Mouse (Mus musculus): ENCODE results near the gene Abcc8. TPM values are rescaled to one million over a fixed set of nuclear protein-coding genes. Genes with fewer than 3 reads are reported as not detected.
"Not testable (repeated sequence)": the region's sequence is repeated elsewhere in the genome, so short reads cannot be mapped to it uniquely, and the experiment has no call there.

Abcc8 gene
- polyA plus RNA-seq, 1 experiment, result not detected

DNA sequence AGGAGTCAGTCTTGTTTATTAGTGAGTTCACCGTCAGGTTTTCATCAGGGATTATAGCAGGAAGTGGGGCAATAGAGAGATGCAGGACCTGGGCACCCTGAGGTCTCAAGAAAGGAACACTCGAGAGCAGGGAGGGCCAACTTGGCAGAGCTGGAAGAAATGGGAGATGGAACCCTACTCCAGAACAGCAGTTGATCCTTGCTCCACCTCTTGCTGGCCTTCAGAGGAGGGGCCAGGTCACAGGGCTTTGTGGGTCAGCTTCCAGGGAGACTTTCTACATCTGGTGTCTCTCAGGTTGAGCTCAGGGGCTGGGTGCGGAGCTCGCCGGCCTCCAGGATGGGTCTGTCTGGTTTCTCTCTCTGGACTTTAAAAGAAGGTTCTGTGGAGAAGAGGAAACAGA, 15.5 kb upstream of the Abcc8 start:
- Histone ChIP-seq H3ac (ENCODE audit: control insufficient read depth, insufficient read length, low read depth) (no peak overlapping the region), H3K4me3 (ENCODE audit: insufficient read depth, poor library complexity, severe bottlenecking) (no peak overlapping the region), H3K79me3 (ENCODE audit: low read depth) (no peaks in the 10 kb centered on the region), H3K36me3 (ENCODE audit: control insufficient read depth, insufficient read depth) (no peaks in the 10 kb centered on the region), H3K79me2 (ENCODE audit: control insufficient read depth, insufficient read depth) (no peaks in the 10 kb centered on the region), H3K27me3 (ENCODE audit: control insufficient read depth, insufficient read depth, insufficient read length) (peaks cover 70% of the 10 kb centered on the region)
- no peak for TF ChIP-seq USF1 (IDR thresholded peaks at IDR 0.05; ENCODE audit: low read depth)
- no peak for TF ChIP-seq CTCF (IDR thresholded peaks at IDR 0.05; ENCODE audit: control insufficient read depth, insufficient read depth, insufficient read length)
- TF ChIP-seq CEBPB (IDR thresholded peaks at IDR 0.05; ENCODE audit: low read depth), result no peak
- TF ChIP-seq FOSL1 (IDR thresholded peaks at IDR 0.05; ENCODE audit: insufficient read depth, low read length, poor library complexity, severe bottlenecking), result no peak
- TF ChIP-seq MYOD1 (IDR thresholded peaks at IDR 0.05; ENCODE audit: control insufficient read depth, insufficient read length, low read depth), result no peak
- TF ChIP-seq MAX (IDR thresholded peaks at IDR 0.05), result no peak
- no peak for TF ChIP-seq MYOG (IDR thresholded peaks at IDR 0.05; ENCODE audit: control insufficient read depth, extremely low read depth, insufficient read length)

DNA sequence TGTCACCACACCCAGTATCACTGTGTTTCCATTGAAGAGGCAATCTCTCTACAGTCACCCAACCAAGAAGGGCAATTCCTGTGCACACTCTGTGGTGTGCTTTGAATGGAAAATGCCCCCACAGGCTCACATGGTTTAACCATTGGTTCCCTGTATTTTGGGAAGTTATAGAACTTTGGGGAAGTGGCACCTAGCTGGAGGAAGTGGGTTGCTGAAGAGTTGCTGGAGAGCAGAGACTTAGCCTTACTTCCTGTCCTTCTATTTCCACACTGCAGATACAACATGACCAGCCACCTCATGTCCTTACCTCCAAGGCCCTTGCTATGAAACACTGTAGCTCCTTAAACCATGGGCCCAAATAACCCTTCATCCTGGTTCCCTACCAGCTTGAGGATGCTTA, 4.4 kb upstream of the Abcc8 start:
- no peak overlapping the region for H3K4me3 ChIP-seq (ENCODE audit: insufficient read depth, poor library complexity, severe bottlenecking)
- TF ChIP-seq MYOG (IDR thresholded peaks at IDR 0.05; ENCODE audit: control insufficient read depth, extremely low read depth, insufficient read length) (no peak), MYOD1 (IDR thresholded peaks at IDR 0.05; ENCODE audit: control insufficient read depth, insufficient read length, low read depth) (no peak), USF1 (IDR thresholded peaks at IDR 0.05; ENCODE audit: low read depth) (no peak), FOSL1 (IDR thresholded peaks at IDR 0.05; ENCODE audit: insufficient read depth, low read length, poor library complexity, severe bottlenecking) (no peak), CEBPB (IDR thresholded peaks at IDR 0.05; ENCODE audit: low read depth) (no peak), CTCF (IDR thresholded peaks at IDR 0.05; ENCODE audit: control insufficient read depth, insufficient read depth, insufficient read length) (no peak), MAX (IDR thresholded peaks at IDR 0.05) (no peak)
- no peaks in the 10 kb centered on the region for H3K79me3 ChIP-seq (ENCODE audit: low read depth)

DNA sequence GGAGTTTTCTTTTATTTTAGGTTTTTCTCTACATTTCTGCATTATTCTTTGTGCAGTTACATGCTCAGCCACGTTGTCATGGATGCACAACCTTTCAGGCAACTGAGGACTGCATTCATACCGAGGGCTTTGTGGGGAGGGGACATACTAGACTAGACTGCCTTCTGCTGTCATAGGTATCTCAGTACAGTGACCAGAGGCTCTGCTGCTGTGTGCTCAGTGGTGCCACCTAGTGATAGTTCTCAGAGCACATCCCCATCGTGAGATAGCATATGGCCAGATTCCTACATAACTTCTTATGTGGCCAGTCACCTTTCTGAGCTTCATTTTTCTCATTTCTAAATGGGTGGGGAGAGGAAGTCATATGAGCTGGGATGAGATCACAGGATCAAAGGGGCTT, 1.8 kb upstream of the Abcc8 start:
- Histone ChIP-seq H3K27me3 (ENCODE audit: control insufficient read depth, insufficient read depth, insufficient read length) (peaks cover 65% of the 10 kb centered on the region), H3K79me2 (ENCODE audit: control insufficient read depth, insufficient read depth) (no peaks in the 10 kb centered on the region), H3ac (ENCODE audit: control insufficient read depth, insufficient read length, low read depth) (no peak overlapping the region), H3K36me3 (ENCODE audit: control insufficient read depth, insufficient read depth) (no peaks in the 10 kb centered on the region), H3K4me3 (ENCODE audit: insufficient read depth, poor library complexity, severe bottlenecking) (no peak overlapping the region), H3K79me3 (ENCODE audit: low read depth) (no peaks in the 10 kb centered on the region)
- peak; percentile 34 for TF ChIP-seq CTCF (IDR thresholded peaks at IDR 0.05; ENCODE audit: control insufficient read depth, insufficient read depth, insufficient read length)
- no peak for TF ChIP-seq MYOG (IDR thresholded peaks at IDR 0.05; ENCODE audit: control insufficient read depth, extremely low read depth, insufficient read length)

More for the DNA sequence above, 4.4 kb upstream of the Abcc8 start:
- peaks cover 58% of the 10 kb centered on the region for H3K27me3 ChIP-seq (ENCODE audit: control insufficient read depth, insufficient read depth, insufficient read length)
- H3ac ChIP-seq (ENCODE audit: control insufficient read depth, insufficient read length, low read depth), result no peak overlapping the region
- no peaks in the 10 kb centered on the region for H3K36me3 ChIP-seq (ENCODE audit: control insufficient read depth, insufficient read depth)
- no peaks in the 10 kb centered on the region for H3K79me2 ChIP-seq (ENCODE audit: control insufficient read depth, insufficient read depth)

DNA sequence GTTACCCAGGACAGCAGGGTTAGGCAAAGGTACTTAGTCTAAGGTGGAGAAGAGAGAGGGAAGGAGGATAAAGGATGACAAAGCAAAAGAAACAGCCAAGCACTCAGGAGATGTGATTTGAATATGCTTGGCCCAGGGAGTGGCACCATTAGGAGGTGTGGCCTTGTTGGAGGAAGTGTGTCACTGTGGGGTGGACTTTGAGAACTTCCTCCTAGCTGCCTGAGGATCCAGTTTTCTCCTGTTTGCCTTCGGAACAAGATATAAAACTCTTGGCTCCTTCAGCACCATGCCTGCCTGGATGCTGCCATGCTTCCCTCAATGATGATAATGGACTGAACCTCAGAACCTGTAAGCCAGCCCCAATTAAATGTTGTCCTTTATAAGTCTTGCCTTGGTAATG, 10.9 kb downstream of the Abcc8 start:
- not testable (repeated sequence) for H3ac ChIP-seq (ENCODE audit: control insufficient read depth, insufficient read length, low read depth)

DNA sequence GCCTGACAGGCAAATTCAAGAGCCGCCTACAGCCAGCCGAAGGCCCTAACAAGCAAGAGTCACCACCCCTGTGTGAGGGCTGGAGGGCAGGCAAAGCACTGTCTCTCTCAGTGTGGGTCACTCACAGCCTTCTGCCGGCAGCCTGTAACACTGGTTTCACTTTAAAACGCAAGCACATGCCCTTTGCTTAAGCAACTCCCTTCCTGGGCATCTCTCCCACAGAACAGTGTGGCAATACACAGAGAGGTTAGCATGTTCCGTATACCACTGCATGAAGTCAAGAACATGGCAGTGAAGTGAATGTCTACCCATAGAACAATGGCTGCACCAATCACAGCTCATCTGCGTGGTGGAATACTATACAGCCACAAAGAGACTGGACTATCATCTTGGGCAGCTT, 11.4 kb downstream of the Abcc8 start:
- H3K79me2 ChIP-seq (ENCODE audit: control insufficient read depth, insufficient read depth), result no peaks in the 10 kb centered on the region
- no peak overlapping the region for H3K4me3 ChIP-seq (ENCODE audit: insufficient read depth, poor library complexity, severe bottlenecking)
- TF ChIP-seq FOSL1 (IDR thresholded peaks at IDR 0.05; ENCODE audit: insufficient read depth, low read length, poor library complexity, severe bottlenecking) (no peak), USF1 (IDR thresholded peaks at IDR 0.05; ENCODE audit: low read depth) (no peak), MAX (IDR thresholded peaks at IDR 0.05) (no peak), MYOD1 (IDR thresholded peaks at IDR 0.05; ENCODE audit: control insufficient read depth, insufficient read length, low read depth) (no peak), CTCF (IDR thresholded peaks at IDR 0.05; ENCODE audit: control insufficient read depth, insufficient read depth, insufficient read length) (no peak), MYOG (IDR thresholded peaks at IDR 0.05; ENCODE audit: control insufficient read depth, extremely low read depth, insufficient read length) (no peak), CEBPB (IDR thresholded peaks at IDR 0.05; ENCODE audit: low read depth) (no peak)
- no peak overlapping the region for H3ac ChIP-seq (ENCODE audit: control insufficient read depth, insufficient read length, low read depth)
- no peaks in the 10 kb centered on the region for H3K36me3 ChIP-seq (ENCODE audit: control insufficient read depth, insufficient read depth)
- no peaks in the 10 kb centered on the region for H3K79me3 ChIP-seq (ENCODE audit: low read depth)
- H3K27me3 ChIP-seq (ENCODE audit: control insufficient read depth, insufficient read depth, insufficient read length), result peaks cover 26% of the 10 kb centered on the region

More for the DNA sequence above, 10.9 kb downstream of the Abcc8 start:
- H3K79me3 ChIP-seq (ENCODE audit: low read depth); H3K4me3 ChIP-seq (ENCODE audit: insufficient read depth, poor library complexity, severe bottlenecking); H3K36me3 ChIP-seq (ENCODE audit: control insufficient read depth, insufficient read depth); H3K79me2 ChIP-seq (ENCODE audit: control insufficient read depth, insufficient read depth): not testable (repeated sequence)
- peaks cover 27% of the 10 kb centered on the region for H3K27me3 ChIP-seq (ENCODE audit: control insufficient read depth, insufficient read depth, insufficient read length)

DNA sequence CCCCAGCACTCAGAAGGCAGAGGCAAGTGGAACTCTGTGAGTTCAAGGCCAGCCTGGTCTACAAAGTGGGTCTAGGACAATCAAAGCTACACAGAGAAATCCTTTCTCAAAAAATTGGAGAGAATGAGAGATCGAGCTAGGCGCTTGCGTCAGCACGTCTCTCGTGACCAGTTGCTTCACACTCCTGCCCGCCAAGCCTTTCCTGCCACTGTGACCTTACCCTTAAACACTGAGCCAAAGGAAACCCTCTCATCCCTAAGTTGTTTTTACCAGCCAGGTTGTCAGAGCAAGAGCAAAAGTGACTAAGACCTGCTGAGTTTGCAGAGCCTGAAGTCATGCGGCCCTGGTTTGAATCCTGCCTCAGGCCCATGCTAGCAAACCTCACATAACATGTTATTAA, 11.9 kb downstream of the Abcc8 start:
- peaks cover 26% of the 10 kb centered on the region for H3K27me3 ChIP-seq (ENCODE audit: control insufficient read depth, insufficient read depth, insufficient read length)
- H3K79me3 ChIP-seq (ENCODE audit: low read depth), result no peaks in the 10 kb centered on the region
- H3K36me3 ChIP-seq (ENCODE audit: control insufficient read depth, insufficient read depth), result no peaks in the 10 kb centered on the region
- no peak overlapping the region for H3ac ChIP-seq (ENCODE audit: control insufficient read depth, insufficient read length, low read depth)
- no peak overlapping the region for H3K4me3 ChIP-seq (ENCODE audit: insufficient read depth, poor library complexity, severe bottlenecking)
- H3K79me2 ChIP-seq (ENCODE audit: control insufficient read depth, insufficient read depth), result no peaks in the 10 kb centered on the region
- TF ChIP-seq MAX (IDR thresholded peaks at IDR 0.05) (no peak), USF1 (IDR thresholded peaks at IDR 0.05; ENCODE audit: low read depth) (no peak), MYOG (IDR thresholded peaks at IDR 0.05; ENCODE audit: control insufficient read depth, extremely low read depth, insufficient read length) (no peak), MYOD1 (IDR thresholded peaks at IDR 0.05; ENCODE audit: control insufficient read depth, insufficient read length, low read depth) (no peak), FOSL1 (IDR thresholded peaks at IDR 0.05; ENCODE audit: insufficient read depth, low read length, poor library complexity, severe bottlenecking) (no peak), CTCF (IDR thresholded peaks at IDR 0.05; ENCODE audit: control insufficient read depth, insufficient read depth, insufficient read length) (no peak), CEBPB (IDR thresholded peaks at IDR 0.05; ENCODE audit: low read depth) (no peak)
